Mouse (Mus musculus): ENCODE results near the gene Msantd1.

The Msantd1 gene

DNA sequence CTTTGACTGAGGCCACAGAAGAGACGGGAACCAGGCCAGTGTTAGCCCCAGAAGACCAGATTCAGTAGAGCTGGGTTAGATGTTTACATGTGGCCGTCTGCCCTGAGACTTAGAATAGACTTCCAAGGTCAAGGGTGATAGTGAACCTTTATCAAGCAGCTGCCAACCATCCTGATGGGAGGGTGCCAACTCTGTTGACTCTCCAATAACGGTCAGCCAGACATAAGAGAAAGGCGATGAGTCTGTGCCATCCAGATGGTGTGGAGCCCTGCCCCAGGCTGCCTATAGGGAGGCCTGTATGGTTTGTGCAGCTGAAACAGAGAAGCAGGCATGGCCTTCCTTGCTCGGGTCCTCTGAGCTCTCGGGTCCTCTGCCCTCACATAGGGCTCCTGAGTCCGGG lies 16.7 kb downstream of the Msantd1 start:
- no peak for DNase-seq (ENCODE audit: low read depth, low spot score)

DNA sequence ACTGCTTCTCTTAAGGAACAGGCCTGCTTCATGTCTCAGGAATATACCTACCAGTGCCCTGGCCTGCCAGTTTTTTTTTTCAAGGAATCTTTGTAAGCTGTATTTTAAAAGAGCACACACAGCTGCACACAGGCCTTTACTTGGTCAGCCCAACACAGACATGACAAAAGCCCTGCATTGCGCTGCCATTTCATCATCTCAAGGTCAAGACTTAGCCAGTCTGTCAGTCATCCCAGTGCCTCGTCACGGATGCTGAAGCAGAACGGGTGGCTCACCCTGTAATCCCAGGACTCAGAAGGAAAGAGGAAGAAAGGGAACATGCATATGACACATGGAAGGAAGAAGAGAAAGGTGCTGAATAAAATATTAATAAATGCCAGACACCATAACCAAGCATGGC lies 19.8 kb downstream of the Msantd1 start:
- DNase-seq (ENCODE audit: low read depth, low spot score): no peak

DNA sequence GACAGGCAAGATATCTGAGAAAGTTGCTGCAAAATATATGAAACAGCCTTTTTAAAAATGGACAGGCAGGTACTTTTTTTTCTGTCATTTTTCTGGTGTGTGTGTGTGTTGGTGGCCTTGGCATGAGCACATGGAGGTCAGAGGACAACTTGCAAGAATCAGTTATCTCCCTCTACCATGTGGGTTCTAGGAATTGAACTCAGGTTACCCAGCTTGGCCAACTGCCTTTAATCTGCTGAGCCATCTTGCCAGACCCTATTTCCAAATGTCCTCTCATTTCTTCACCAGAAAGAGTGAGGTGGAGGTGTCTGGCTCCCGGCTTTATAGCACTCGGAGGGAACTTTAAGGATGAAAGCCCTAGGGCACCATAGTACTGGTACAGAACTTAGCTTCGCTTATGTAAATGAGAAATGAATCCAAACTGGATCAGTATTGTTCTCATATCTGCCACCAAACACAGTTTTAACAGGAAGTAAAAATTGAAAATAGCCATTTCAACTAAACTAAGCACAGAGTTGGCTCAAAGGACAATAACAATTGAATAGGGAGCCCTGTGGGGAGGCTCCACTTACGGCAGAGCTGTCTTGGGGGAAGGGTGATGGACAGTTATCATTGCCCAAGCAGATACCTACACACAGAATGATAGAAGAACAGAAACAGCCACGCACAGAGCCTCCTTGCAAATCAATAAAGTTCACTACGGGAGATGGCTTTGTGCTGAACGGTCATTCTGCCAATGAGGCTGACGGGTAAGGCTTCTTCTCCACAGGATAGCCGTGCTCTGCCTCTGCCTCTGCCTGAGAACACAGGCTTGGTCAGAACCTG lies 22.6 kb downstream of the Msantd1 start:
- no peak for DNase-seq (ENCODE audit: low read depth, low spot score)

DNA sequence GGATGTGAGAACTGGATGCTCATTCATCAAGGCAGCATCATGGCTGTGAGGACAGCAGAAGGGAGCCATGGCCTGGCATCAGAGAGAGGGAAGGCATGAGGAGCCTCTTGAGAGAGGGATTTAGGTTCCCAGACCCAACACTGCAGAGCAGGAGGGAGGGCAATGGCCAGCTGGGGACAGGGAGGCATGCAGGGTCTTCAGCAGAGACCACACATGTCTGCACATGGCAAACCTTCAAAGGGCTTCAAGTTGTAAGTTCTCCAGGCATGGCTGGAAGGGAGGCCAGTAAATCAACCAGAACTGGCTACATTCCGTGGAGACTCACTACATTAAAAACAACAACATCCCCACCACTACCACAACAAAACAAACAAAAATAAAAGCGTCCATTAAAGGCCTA lies 23.3 kb downstream of the Msantd1 start:
- DNase-seq (ENCODE audit: low read depth, low spot score): no peak

DNA sequence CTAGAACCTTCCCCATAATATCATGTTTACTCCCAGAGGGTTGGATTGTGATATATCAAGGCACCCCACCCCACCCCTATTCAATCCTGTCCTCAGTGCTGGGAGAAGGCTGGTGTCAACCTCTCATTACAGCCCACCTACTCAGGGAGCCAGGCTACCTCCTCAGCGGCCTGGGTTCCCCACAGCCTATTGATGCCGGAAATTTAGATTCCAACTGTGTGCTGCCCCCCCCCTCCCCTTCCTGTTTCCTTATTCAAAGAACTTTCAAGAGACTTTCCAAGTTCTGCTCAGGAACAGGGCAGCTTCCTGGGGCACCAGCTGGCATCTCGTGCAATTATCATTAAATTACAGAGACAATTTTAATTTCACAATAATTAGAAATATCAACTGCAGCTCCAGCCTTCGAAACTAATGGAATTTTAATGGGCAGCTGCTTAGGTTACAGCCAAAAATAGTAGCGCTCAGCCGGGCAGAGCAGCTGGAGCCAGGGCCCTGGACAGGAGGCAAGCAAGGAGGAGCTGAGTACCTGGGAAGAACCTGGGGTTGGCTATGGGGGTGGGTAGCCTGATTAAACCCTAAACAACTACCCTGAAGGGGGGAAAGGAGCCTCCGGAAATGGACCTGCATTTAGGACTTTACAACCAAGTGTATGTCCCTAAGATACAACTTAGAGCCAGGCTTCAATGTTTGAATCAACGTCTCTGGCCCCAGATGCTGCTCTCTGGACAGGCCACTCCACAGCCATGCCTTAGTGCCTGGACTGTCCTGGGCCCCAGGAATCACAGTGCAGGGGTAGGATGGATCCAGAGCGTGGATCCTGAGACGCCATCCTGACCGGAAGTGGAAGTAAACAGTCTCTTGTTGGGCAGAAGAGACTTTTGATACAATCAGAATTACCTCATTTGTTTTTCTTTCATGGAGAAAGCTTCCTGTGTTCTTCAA lies 24.0 kb downstream of the Msantd1 start:
- no peak for DNase-seq (ENCODE audit: low read depth, low spot score)

DNA sequence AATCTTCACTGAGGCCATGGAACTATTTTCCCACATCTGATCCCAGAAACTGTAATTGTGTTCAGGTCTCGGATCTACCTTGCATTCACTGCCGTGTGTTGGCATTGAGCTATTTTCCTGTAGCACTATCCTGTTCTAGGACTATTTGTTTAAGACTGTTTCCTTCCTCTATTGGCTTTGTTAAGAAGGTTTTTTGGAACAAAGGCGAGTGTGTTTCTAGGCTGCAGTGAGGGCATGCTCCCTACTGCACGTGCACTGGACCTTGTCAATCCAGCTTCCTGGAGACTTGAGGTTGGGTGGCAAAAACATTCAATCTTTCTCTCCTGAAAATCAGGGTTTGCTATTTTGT lies 24.6 kb downstream of the Msantd1 start:
- no peak for DNase-seq (ENCODE audit: low read depth, low spot score)

DNA sequence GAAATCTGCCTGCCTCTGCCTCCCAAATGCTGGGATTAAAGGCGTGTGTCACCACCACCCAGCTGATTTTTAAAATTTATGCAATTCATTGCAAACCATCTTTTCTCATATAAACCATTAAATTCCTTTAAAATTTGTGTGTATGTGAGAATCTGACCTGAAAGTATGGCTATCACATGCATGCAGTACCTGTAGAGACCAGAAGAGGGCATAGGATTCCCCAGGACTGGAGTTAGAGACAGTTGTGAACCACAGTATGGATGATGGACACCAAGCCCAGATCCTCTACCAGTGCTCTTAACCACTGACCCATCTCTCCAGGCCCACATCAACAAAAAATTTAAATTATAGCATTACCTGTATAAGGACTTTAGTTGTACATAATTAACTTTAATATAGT lies 25.6 kb downstream of the Msantd1 start:
- DNase-seq (ENCODE audit: low read depth, low spot score): no peak

DNA sequence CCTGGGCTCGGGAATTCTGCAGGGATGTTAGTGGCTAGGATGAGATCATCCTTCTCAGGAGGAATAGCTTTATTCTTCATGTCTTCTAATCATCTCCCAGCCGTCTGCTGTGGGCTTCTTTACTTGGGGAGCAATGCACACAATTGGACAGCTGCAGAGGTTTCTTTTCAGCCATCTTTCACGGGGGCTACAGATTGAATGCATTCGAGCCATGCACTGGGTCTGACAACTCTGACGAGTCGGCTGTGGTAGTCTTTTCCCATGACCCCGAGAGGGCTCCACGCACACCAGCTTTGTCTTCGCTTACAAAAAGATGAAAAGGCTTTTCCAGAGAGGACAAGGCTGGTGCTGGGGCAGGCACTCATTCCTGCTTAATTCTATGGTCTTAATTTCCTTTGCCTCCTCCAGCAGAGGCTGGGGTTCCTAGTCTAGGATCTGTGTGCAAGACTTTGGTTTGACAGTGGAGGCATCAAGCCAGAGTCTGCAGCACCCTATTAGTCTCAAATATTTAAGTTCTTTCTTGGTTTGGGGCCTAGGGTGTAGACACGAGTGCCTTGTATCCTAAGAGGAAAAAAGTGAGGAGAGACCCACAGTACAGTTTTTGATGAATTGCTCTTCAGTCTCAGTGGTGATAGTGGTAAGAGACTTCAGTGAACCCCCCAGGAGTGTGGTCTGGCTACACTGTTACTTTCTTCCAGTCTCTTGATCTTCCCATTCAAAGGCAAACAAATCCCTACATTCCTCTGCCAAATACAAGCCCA lies 34.1 kb downstream of the Msantd1 start:
- DNase-seq (ENCODE audit: low read depth, low spot score): no peak

DNA sequence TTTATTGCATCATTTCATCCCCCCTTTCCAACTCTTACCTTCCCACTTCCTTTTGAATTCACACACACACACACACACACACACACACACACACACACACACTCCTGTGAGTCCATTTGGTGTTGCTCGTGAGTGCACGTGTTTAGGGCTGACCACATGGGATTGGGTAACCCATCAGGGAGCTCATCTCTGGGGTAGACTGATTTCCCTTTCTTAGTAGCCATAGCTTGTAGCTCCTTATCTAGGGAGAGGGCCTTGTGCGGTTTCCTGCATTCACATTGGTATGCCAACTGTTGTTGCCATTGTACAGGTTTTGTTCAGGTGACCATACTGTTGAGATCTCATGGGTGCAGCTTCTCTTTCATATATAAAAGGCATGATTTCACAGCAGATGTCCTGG lies 35.6 kb downstream of the Msantd1 start:
- DNase-seq (ENCODE audit: low read depth, low spot score): no peak

DNA sequence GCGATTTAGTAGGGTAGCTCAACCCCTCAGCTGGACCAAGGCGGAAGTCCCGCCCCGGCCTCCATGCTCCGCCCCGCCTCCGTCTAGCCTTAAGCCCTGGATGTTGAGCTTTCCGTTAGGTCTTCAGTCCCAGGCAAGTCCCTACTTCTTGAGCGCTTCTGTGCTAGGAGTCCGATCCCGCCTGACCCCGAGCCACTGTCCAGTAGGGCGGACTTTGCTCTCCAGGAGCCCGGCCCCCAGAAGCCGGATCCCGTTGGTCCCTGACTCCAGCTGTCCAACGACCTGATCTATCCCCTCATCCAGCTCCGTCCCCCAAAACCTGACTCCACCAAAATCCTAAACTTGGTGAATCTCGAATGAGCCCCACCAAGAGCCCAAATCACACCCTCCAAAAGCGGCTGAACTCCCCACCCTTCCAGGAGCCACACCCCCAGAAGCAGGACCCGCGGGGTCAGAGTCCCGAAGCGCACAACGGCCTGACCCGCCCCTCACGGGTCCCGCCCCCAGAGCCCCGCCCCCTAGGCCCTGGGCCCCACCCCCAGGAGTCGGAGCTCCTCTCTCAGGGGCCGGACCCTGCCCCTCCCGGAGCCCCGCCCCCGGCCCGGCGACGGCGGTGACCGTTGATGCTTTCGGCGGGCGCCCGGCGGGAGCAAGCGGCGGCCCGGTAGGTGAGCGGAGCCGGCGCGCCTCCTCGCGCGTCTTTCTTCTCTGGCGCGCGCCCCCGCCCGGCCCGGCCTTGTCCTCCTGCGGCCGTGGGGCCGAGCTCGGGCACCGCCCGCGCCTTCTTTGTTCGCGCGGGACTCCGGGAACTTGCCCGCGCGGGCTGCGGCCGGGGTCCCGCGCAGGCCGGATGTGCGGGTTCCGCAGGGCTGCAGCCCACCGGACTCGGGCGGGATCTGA lies 41.3 kb downstream of the Msantd1 start, which contains the start of gene Rgs12:
TSS of gene Rgs12 (plus strand) at position 585 of the 900 bp plus-strand sequence.
- peak; percentile 45 for DNase-seq (ENCODE audit: low read depth, low spot score)

DNA sequence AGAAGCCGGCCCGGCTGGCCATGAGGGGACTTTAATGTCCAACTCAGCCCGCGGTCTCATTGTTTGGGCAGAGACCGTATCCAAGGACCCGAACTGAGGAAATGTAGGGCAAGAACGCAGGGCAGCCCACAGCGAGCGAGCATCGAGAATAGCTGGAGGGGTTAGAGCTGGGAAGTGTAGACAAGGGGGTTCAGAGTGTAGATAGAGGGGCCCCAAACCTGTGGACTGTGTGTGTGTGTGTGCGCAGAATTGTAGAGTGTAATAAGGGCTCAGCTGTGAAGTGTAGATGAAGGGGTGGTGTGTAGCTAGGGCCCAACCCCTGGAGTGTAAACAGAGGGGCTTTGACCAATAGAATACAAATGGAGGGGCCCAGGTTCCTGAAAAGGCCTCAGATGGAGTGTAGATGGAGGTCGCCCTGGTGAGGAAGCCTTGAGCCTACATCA lies 42.0 kb downstream of the Msantd1 start:
- DNase-seq (ENCODE audit: low read depth, low spot score): no peak

DNA sequence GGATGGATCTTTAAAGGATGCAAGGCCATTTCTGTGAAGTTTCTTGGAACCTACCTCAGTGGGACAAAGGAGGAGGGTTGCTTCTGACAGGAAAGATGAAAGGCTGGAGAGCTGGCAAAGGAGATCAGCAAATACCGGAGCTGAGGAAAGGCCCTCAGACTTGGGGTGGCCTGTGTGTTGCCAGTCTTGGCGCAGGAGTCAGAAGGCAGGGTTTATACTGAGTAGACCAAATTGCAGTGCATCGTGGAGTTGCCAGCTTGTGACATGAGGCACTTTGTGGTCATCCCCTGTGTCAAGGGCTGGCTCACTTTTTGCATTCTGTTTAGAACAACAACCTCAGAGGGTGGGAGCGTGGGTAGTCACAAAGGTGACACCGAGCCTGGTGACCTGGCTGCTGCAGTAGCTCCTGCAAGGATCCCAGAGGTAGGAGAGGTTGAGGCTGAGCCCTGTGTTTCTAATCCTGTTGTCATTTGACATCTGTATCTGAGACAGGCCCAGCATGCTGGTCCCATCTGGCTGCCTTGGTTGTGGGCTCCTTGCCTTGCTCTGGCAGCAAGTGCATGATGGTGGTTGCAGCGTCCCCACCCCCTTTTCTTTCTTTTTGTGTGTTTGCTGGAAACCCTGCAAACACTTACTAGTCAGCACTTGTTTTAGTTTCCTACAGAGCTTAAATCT lies 42.8 kb downstream of the Msantd1 start:
- DNase-seq (ENCODE audit: low read depth, low spot score): no peak

DNA sequence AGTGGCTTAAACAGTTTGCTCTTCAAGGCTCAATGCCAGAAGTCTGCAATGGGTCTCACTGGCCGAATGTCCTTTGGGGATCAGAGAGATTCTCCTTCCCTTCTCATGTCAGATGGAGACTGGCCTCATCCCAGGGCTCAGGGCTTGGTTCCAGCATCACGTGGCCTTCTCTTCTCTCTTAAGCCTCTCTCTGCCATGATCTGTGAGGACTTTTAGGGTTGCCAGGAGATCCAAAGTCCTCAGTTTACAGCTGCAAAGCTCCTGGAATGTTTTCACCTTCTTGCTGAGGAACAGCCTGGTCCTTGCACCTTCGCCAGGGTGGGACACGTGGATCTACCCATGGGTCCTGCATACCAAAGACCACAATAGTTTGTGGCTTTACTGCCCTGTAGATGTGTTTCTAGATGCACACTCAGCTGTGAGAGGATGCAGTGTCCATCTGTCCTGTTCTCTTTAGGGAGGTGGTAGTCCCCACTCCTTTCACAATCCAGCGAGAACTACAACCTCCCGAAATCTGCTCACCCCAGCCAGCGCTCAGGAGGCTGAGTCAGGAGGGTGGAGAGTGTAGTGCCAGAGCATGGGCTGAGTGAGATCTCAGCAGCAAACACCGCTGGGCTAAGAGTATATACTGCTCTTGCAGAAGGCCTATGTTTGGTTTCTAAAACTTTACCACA lies 43.5 kb downstream of the Msantd1 start:
- DNase-seq (ENCODE audit: low read depth, low spot score): no peak

DNA sequence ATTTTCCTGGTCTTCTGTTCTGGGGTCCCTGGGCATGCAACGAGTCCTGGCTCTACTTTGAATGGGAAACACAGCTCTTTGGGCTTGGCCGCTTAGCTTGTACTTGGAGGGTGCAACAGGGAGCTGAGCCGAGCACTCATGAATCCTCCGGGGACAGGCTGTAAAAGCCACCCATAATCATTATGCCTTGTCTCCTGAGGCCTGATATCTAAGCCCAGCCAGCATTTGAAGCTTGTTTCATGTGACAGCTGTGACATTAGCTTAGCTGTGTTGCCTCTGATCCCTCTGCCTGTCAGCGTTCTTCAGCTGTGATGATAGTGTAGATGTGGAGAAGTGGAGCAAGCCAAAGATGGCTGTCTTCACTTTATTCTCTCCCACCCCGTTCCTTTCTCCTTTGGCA lies 46.7 kb downstream of the Msantd1 start:
- no peak for DNase-seq (ENCODE audit: low read depth, low spot score)

DNA sequence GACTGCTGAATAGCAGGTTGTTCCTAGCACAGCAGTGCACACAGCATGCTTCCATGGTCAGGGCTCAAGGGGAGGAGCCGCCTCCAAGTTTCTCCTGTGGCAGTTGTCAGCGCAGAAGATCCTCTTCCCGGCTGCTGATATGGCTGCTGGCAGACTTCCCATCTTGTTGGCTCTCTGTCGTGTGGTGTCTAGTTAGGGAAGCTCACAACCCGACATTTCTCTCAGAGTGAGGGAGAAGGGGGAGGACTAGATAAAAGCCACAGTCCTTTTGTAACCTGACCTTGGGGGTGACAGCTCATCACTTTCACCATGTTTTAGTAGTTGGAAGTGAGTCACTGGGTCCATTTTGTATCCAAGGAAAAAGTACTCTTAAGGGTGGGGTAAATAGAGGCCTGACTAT lies 47.8 kb downstream of the Msantd1 start:
- DNase-seq (ENCODE audit: low read depth, low spot score): no peak

DNA sequence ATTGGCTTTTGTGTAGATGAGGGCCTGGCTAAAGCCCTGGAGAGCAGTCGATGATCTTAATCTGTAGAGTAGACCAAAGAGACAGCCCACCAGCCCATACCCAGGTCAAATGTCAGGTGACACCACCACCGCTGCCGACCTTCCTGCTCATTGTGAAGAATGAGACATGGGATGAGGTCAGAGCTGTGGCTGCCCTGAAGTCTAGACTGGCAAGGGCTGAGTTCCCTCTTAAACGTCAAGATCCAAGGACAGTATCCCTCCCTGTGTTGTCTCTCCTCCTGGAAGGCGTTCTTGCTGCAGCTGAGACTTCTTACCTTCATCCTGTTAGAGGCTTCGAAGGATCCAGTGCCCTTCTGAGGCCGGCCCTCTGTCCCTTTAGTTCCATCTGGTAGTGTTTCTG lies 48.3 kb downstream of the Msantd1 start:
- no peak for DNase-seq (ENCODE audit: low read depth, low spot score)

DNA sequence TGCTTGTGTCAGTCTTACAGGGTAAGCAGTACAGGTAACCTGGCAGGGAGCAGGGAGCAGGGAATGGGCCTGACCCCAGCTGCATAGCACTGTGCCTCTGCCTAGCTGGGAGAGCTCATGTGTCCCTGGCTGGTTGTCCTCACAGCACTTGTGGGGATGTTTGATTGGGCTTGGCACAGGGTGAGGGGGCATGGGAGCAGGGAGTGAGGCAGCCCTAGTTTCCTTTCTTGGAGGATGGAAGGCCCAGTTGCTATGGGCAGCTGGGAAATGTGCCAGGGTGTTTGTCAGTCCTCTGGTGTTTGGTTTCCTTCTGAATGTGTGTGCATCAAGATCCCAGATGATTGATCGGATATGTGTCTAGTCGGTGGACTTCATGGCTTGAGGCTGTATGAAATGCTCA lies 49.2 kb downstream of the Msantd1 start:
- peak; percentile 38 for DNase-seq (ENCODE audit: low read depth, low spot score)

DNA sequence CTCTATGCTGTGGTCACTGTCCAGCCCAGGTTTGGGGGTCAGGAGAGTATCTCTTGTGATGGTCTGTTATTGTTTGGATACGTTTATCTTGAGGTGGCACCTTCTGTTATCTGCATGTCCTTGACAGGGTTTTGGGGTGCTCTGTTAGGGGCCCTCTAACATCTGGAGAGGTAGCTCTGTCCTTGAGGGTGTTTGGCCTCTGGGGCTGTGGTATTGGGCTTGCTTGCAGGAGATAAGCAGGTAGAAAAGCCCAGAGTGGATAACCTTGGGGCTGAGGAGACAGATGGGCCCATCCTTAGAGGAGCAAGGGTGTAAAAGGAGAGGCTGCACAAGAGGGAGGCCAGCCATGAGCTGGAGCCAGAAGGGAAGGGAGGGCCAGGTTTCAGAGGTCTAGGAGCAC lies 52.2 kb downstream of the Msantd1 start:
- no peak for DNase-seq (ENCODE audit: low read depth, low spot score)

DNA sequence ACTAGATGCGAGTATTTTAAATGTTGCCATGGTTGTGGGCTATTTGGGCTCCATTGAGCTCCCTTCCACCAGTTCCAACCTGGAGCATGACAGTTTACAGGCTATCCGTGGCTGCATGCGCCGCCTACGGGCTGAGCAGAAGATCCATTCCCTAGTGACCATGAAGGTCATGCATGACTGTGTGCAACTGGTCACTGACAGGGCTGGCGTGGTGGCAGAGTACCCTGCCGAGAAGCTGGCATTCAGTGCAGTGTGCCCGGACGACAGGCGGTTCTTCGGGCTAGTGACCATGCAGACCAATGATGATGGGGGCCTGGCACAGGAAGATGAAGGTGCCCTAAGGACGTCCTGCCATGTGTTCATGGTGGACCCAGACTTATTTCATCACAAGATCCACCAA lies 57.7 kb downstream of the Msantd1 start:
- no peak for DNase-seq (ENCODE audit: low read depth, low spot score)

DNA sequence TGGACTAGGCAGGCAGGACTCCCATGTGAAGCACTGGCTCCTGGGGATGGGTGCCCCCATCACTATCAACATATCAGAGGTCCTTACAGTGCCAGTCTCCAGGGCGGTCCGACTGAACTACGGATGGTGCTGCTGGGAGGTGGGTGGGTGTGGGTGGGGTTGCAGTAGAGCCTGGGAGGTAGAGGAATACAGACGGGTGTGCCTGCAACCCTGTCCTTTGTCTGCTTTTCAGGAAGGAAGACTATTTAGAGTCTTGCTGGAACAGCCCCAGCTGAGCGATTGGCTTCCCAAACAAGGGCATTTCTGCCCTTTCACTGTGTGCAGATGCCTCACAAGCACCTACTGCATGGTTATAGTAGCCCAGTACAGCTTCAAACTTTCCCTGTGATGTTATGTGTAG lies 60.6 kb downstream of the Msantd1 start:
- no peak for DNase-seq (ENCODE audit: low read depth, low spot score)
